Mouse (Mus musculus) lung, postnatal 0 days (tissue): ENCODE measurements at regions not wholly inside any gene's neighbourhood (a gene's known extent, or its start where the extent isn't known, plus 50 kb on each side); places are given as distances from the start of the nearest gene placed in this dataset.

Source experiments
- CTCF ChIP-seq: IDR thresholded peaks from 2 replicates; pipeline ENCODE4 v1.5.1; 2016; ENCODE audit warnings: antibody characterized with exemption, mild to moderate bottlenecking
- EP300 ChIP-seq: IDR thresholded peaks from 2 replicates; pipeline ENCODE4 v1.6.1; 2016; ENCODE audit warnings: antibody characterized with exemption, mild to moderate bottlenecking, control low read depth

DNA sequence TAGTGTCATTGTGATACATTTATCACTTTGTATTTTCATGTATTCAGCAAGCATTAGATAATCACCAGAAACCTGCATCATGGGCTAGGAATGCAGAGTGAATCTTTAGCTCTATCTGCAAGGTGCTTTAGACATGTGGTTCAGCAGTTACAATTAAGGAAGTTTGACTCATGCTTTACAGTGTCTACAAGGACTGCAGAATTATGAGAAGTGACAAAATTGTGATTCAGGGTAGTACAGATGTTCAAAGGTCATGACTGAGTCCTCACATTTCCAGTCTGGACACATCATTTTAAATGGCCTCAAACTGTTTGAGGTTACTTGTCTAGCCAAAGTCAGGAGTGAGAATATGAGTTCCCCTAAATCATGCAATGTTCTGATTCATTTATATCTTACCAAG lies 171.3 kb upstream of the Pappa start:
- TF ChIP-seq CTCF (no peak), EP300 (no peak)
